Mouse (Mus musculus) megakaryocyte-erythroid progenitor cell, adult 5-6 weeks (primary cell): ENCODE measurements around the gene Eif3m. TPM values are rescaled to one million over a fixed set of nuclear protein-coding genes. Genes with fewer than 3 reads are reported as not detected.

ENCODE experiments used
- ATAC-seq: replicated peaks from 2 replicates; pipeline ENCODE4 v1.8.0; 2016; ENCODE audit warnings: mild to moderate bottlenecking, inconsistent platforms; ENCODE audit not compliant: severe bottlenecking, poor library complexity, low FRiP score, low TSS enrichment
- total RNA-seq, 2 experiments: library from RNA; stranded (forward) in 1 of 2; stranded (reverse) in 1 of 2; fragments of 200-1000, 215-1000 nt in 1 of 2; fragments of >200 nt in 1 of 2; fragmentation: Nextera tagmentation in 1 of 2; gene quantifications; 2 replicates each; pipeline ENCODE4 v1.2.3; 2014 to 2017

Gene Eif3m
- total RNA-seq (2014; fragmentation: Nextera tagmentation) (374 and 410 TPM in 2 replicates), total RNA-seq (2017) (379 and 415 TPM in 2 replicates)

GRCm38 (mm10) chr2:105016967-105017287 lies at the start of gene Eif3m:
Eif3m (minus strand) TSS chr2:105017080.
- peak; percentile 92 for ATAC-seq

GRCm38 (mm10) chr2:105062741-105063372 lies 46.0 kb upstream of the Eif3m start:
- no peak for ATAC-seq

- no peak for ATAC-seq
These were observed 41.8 kb upstream of the Eif3m start for GRCm38 (mm10) chr2:105058577-105059116.

DNA sequence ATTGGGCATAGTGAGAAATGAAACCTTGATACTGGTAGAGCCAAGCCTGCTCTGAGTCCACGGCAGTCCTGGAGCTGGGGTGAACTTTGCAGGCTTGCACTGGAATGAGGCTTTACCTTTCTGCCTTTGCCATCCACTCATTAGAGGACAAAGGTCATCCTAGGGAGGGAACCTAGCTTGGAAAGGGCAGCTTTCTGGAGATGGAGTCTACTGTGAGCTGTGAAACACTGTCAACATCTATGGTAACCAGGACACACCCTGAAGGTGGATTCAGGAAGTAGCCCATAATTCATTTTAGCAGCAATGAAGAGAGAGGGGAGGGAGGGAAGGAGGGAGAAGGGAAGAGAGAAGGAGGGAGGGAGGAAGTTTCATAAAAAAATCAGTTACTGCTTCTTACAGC lies 38.6 kb upstream of the Eif3m start:
- ATAC-seq: no peak

DNA sequence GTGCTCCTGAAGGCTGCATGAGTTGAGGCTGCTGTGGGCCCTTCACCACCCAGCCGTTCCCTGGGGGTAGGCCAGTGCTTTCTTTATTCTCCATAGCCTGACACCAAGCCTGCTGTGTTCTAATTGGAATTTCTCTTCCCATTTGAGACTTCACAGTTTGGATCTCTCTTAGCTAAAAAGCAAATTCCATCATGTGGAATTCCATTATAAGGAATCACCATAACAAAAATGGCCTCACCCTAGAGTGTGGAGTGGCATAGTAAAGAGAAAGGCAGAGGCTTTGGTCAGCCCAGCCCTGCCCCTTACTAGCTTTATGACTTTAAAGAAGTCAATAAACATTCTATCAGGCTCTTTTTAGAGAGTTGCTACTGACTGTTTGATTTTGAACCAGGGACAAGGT lies 31.4 kb upstream of the Eif3m start:
- ATAC-seq: no peak

DNA sequence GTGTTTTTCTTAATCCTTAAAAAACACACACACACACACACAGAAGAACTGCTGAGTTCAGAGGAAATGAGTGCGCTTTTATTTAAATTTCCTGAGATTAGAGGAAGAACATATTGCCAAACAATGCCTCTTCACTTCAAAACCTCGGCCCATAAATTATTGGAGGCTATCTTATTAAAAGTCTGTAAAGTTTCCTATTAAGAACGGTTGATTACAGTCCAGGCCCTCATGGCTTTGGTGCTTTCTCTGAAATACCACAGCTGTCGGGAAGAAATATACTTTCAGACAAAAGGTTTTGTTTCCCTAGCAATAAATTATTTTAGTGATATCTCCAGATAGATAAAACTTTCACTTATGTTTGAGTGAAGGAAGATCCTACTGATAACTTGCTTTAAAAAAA lies 26.3 kb upstream of the Eif3m start:
- no peak for ATAC-seq

GRCm38 (mm10) chr2:105040859-105041258 lies 24.0 kb upstream of the Eif3m start:
- ATAC-seq: no peak

GRCm38 (mm10) chr2:105038879-105039278 lies 22.0 kb upstream of the Eif3m start:
- peak; percentile 82 for ATAC-seq

DNA sequence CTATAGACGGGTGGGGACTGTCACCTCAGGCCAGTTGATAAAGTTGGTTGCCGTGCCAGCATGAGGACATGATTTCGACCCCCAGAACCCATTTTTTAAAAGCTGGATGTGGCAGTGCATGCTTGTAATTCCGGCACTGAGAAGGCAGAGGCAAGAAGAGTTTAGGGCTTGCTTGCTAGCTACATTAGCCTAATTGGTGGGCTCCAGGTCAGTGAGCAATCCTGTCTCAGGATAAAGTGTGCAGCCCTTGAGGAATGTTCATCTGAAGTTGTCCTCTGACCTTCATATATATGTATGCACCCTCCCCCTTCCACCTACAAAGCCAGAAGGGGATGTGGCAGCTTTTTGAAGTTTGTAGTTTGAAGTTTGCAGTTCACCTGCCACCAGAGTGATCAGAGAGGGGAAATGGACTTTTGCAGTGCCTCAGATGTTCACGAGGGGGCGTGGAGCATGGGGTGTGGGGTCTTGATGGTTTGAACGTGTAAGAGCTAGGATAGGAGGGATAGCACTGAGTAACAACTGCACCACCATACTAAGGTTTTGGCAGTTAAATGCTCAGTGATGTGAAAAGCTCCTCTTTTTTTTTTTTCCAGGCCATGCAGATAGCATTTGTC lies 21.2 kb upstream of the Eif3m start:
- no peak for ATAC-seq

GRCm38 (mm10) chr2:105036401-105037070 lies 19.7 kb upstream of the Eif3m start:
- no peak for ATAC-seq

- ATAC-seq: no peak
These were observed 19.1 kb upstream of the Eif3m start for GRCm38 (mm10) chr2:105035985-105036384.

GRCm38 (mm10) chr2:105034084-105034483 lies 17.2 kb upstream of the Eif3m start:
- ATAC-seq: no peak

DNA sequence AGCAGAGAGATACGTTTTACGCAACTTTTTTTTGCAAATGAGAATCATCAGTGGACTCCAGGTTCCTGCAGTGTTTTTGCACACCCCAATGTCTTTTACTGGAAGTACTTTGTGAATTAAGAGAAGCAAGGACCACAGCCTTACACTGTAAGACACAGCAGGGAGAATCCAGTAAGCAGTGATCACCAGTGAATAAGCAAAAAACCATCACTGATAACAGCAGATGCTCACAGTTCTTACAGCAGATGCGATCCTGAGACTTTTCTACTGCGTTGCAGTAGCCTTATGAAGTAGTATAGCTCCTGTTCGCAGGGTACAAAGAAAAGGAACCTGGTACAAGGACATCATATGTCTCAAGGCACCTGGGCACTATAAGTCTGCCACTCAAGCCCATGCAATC lies 13.6 kb upstream of the Eif3m start:
- ATAC-seq: peak; percentile 62

GRCm38 (mm10) chr2:105028806-105029205 lies 11.9 kb upstream of the Eif3m start:
- ATAC-seq: 0 out of 2 replicates have a peak, but pooled peaks have one; percentile 27

DNA sequence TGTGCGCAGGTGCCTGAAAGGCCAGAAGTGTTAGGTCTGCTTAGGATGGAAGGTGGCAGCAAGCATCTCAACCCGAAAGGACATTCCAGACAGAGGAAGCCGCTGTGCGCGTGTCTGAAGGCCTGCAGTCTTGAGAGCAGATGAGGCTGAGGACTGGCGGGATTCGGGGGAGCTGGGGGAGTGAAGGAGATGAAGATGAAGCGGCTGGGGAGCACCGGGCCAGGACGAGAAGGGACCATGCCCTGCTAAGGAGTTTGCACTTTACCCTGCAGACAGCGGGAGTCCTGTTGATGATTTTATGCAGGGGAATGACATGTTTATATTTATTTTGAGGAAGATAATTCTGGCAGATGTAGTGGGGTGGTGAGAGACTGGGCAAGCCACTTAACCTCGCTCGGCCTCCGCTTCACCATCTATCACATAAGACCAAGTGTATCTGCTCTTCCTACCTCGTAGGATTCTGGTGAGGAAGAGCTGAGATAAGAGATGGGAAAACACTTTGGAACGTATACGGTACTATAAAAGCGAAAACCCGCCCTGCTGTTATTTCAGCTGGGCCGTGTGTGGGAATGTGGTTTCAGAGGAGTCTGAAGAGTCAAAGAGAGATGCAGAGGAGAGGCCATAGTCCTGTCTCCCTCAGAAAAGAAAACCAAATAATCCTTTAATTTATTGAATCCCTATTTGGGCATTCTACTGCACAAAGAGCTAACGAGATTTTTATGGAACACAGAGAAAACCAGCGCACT lies 10.2 kb upstream of the Eif3m start:
- ATAC-seq: no peak

DNA sequence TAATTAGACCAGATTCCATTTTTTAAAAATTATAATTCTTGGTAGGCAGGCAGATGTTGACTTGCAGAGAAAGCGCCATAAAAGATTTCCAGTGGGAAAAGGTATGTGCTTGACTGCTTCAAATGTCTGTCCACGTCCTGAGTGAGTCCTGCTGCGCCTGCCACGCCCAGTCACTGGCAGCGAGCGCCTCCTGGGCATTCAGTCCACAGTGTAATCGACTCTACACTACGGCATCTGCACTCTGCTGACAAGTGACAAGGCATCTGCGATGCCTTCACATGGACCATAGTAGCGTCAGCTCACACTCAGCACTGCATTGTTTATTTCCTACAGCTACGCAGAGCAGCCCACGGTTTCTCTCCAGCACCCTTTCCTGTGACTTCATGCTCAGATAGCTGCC lies 8.7 kb upstream of the Eif3m start:
- peak; percentile 60 for ATAC-seq

DNA sequence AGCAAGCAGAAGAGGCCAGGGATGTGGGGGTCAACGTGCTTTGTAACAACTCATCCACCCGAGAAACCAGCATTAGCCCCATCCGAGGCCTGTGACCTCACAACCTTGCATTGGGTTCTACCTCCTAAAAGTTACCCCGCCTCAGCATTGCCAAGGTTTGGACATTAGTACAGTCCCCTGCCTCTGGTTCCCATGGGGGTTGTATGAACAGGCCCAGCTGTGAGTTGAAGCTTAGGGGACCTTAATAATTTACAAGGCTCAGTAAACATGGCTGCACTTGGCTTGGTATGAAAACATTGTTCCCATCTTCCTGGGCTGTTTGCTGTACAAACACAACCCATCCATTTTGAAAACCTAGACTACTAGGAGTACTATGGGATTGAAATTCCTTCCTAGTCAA lies 6.9 kb upstream of the Eif3m start:
- ATAC-seq: no peak

DNA sequence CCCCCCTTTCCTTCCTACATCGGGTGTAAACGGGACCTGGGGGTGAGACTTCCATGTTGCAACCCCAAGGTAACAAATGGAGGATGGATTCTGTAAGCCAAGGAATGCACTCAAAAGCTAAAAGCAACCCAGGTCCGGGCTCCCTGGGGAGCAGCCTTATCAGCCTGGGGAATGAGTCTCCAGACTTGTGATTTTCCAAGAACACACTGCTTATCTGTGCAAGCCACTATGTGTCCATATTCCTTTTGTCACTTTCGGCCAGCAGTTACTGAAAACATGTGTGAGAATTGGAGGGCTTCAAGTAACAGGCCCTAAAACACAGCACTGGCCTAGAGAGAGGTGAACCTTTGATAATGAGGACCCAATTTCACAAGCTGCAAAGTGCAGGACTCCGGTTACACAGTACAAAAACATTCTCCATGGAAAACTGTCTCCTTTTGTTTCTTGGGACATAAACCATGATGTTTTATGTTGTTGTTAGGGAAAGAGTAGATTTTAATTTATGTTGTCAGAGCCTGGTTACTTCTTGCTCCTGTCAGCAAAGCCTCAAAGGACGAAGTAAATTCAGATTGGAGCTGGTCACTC lies 6.2 kb upstream of the Eif3m start:
- 0 out of 2 replicates have a peak, but pooled peaks have one; percentile 16 for ATAC-seq

GRCm38 (mm10) chr2:105021836-105022235 lies 5.0 kb upstream of the Eif3m start:
- ATAC-seq: peak; percentile 82

GRCm38 (mm10) chr2:105021256-105021655 lies 4.4 kb upstream of the Eif3m start:
- ATAC-seq: no peak
